Comparison of ENCODE assay signal across 21 mouse cellular contexts in the genomic region with DNA sequence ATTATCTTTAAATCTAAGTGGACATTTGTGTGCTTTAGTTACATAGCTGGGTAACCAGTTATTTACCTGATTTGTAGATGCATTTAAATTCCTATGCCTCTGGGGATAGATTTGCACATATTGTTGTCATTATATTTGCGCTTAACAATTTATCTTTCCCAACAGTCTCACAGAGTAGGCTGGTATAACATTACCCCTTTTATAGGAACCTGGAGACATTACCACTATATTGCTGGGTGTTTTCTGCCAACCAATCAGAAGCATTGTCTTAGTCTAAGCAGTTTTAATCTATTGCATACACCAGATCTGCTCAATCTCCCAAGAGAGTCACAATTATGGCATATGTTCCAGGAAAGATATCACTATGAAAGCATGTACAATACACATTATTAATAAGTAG.
"Had no signal": no experiment of that assay in that cellular context is flagged by ENCODE, and none has a peak within 500 bp of the region (broad histone marks: within the 10 kb centered on the region; RNA-seq: fewer than 3 reads in every experiment).

No protein-coding gene starts in this region.

- H3K4me1 ChIP-seq: liver, embryonic 15.5 days; lung, embryonic 15.5 days; neural tube, embryonic 12.5 days had no signal

- H3K27me3 ChIP-seq: liver, embryonic 15.5 days; lung, embryonic 15.5 days; midbrain, embryonic 12.5 days; neural tube, embryonic 12.5 days had no signal

- H3K27ac ChIP-seq: liver, embryonic 15.5 days; lung, embryonic 15.5 days; midbrain, embryonic 10.5 days; midbrain, embryonic 12.5 days; neural tube, embryonic 12.5 days had no signal

- H3K9me3 ChIP-seq: liver, embryonic 15.5 days; lung, embryonic 15.5 days; midbrain, embryonic 10.5 days; midbrain, embryonic 12.5 days; neural tube, embryonic 12.5 days had no signal

- H3K4me2 ChIP-seq: liver, embryonic 15.5 days; lung, embryonic 15.5 days; midbrain, embryonic 12.5 days; neural tube, embryonic 12.5 days had no signal

- DNase-seq: liver, postnatal 0 days; lung, adult 2 months; lung, postnatal 14 days; lung, postnatal 4 days; midbrain, embryonic 14.5 days; retina, postnatal 1 day; right cerebral cortex, adult 18-20 months; right cerebral cortex, postnatal 25 days; right cerebral cortex, postnatal 4 days; spleen, adult 18-20 months; thymus, adult 18-20 months; thymus, postnatal 14 days; thymus, postnatal 36 days had no signal

- H3K4me3 ChIP-seq: liver, embryonic 15.5 days; lung, embryonic 15.5 days; midbrain, embryonic 10.5 days; midbrain, embryonic 12.5 days; myocyte; neural tube, embryonic 12.5 days had no signal

- H3K9ac ChIP-seq: liver, embryonic 15.5 days; liver, postnatal 0 days; lung, embryonic 15.5 days; midbrain, embryonic 12.5 days; neural tube, embryonic 12.5 days had no signal

- H3K36me3 ChIP-seq: liver, embryonic 15.5 days; lung, embryonic 15.5 days; midbrain, embryonic 10.5 days; midbrain, embryonic 12.5 days; neural tube, embryonic 12.5 days had no signal

- ATAC-seq: liver, postnatal 0 days; lung, postnatal 0 days; midbrain, embryonic 16.5 days had no signal
